Mouse (Mus musculus) spleen, adult 2 months (tissue): ENCODE measurements around the gene Bcl6.

Source experiments
- CTCF ChIP-seq: fragments of 200-500 bp; IDR thresholded peaks from 2 replicates; pipeline ENCODE4 v1.5.1; 2011; ENCODE audit warnings: mild to moderate bottlenecking, inconsistent platforms; ENCODE audit not compliant: insufficient read depth, insufficient read length, insufficient replicate concordance; ENCODE audit errors: extremely low read depth
- POLR2A ChIP-seq: fragments of 200-500 bp; IDR thresholded peaks from 2 replicates; pipeline ENCODE4 v1.6.1; 2011; ENCODE audit warnings: low read depth, low read length, inconsistent platforms

DNA sequence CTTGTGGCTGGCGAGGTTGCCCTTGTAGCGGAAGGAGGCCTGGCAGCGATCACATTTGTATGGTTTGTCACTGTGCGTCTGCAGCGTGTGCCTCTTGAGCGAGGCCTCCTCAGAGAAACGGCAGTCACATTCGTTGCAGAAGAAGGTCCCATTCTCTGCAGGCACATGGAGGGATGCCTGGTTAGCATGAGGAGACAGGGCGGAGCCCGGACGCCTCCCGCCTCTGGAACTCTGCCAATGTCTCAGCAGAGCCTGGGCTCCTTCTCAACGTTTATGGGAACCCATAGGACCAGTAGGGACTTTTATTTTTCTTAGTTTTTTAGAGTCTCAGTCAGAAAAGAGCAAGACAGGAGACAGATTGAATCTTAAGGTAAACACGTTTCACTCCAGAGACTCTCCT, 18.7 kb downstream of the Bcl6 start:
- TF ChIP-seq CTCF (no peak), POLR2A (no peak)
